Mouse (Mus musculus) layer of hippocampus, postnatal 36 days (tissue): ENCODE measurements around the gene Prdm11. TPM values are rescaled to one million over a fixed set of nuclear protein-coding genes. Genes with fewer than 3 reads are reported as not detected.

Source experiments
- DNase-seq, 2 experiments: peaks; one replicate each; pipeline ENCODE4 v3.0.0; 2022
- total RNA-seq, 2 experiments: library from RNA; stranded (reverse); gene quantifications; 2 replicates each; pipeline ENCODE4 v1.2.3; 2021

The Prdm11 gene
- total RNA-seq, 2 experiments from 2014 or later = 25.7 to 30.1 TPM

GRCm38 (mm10) chr2:93045129-93045817 lies 694 bp downstream of the Prdm11 start:
- DNase-seq = peak; percentile 91 to 92

- DNase-seq = no peak
Measured at GRCm38 (mm10) chr2:93043449-93044157, 2.4 kb downstream of the Prdm11 start.

GRCm38 (mm10) chr2:93041470-93041869 lies 4.5 kb downstream of the Prdm11 start:
- DNase-seq = no peak

- DNase-seq = no peak
Measured at GRCm38 (mm10) chr2:93040841-93041240, 5.1 kb downstream of the Prdm11 start.

GRCm38 (mm10) chr2:93039706-93040105 lies 6.3 kb downstream of the Prdm11 start:
- no peak for DNase-seq

- DNase-seq = no peak
Measured at GRCm38 (mm10) chr2:93039043-93039442, 6.9 kb downstream of the Prdm11 start.

- DNase-seq = no peak
Measured at GRCm38 (mm10) chr2:93035631-93036030, 10.3 kb downstream of the Prdm11 start.

- no peak for DNase-seq
Measured at GRCm38 (mm10) chr2:93032651-93033050, 13.3 kb downstream of the Prdm11 start.

- DNase-seq = no peak
Measured at GRCm38 (mm10) chr2:93032049-93032448, 13.9 kb downstream of the Prdm11 start.

- DNase-seq = no peak
Measured at GRCm38 (mm10) chr2:93031021-93031420, 14.9 kb downstream of the Prdm11 start.

- no peak for DNase-seq
Measured at GRCm38 (mm10) chr2:93030101-93030500, 15.9 kb downstream of the Prdm11 start.

- no peak for DNase-seq
Measured at GRCm38 (mm10) chr2:93029267-93030060, 16.5 kb downstream of the Prdm11 start.

- no peak for DNase-seq
Measured at GRCm38 (mm10) chr2:93028865-93029264, 17.1 kb downstream of the Prdm11 start.

- DNase-seq = no peak
Measured at GRCm38 (mm10) chr2:93027713-93028112, 18.3 kb downstream of the Prdm11 start.

GRCm38 (mm10) chr2:93024431-93024830 lies 21.5 kb downstream of the Prdm11 start:
- DNase-seq = no peak

GRCm38 (mm10) chr2:93018854-93019253 lies 27.1 kb downstream of the Prdm11 start:
- DNase-seq = no peak

GRCm38 (mm10) chr2:93017151-93017550 lies 28.8 kb downstream of the Prdm11 start:
- DNase-seq = no peak

- DNase-seq = no peak
Measured at GRCm38 (mm10) chr2:93015041-93015440, 30.9 kb downstream of the Prdm11 start.

- DNase-seq = no peak
Measured at GRCm38 (mm10) chr2:93014093-93014937, 31.7 kb downstream of the Prdm11 start.

- DNase-seq = no peak
Measured at GRCm38 (mm10) chr2:93013415-93014092, 32.4 kb downstream of the Prdm11 start.

- DNase-seq = no peak
Measured at GRCm38 (mm10) chr2:93012976-93013375, 33.0 kb downstream of the Prdm11 start.

- DNase-seq = no peak
Measured at GRCm38 (mm10) chr2:93011933-93012332, 34.0 kb downstream of the Prdm11 start.
